Mouse (Mus musculus): ENCODE data around the gene Apof. TPM values are rescaled to one million over a fixed set of nuclear protein-coding genes. Genes with fewer than 3 reads are reported as not detected.
"Not testable (repeated sequence)": the region's sequence is repeated elsewhere in the genome, so short reads cannot be mapped to it uniquely, and the experiment has no call there.

The Apof gene
- polyA plus RNA-seq, 1 experiment: not detected

GRCm38 (mm10) chr10:128283604-128284579 lies 15.4 kb downstream of the Apof start:
- Histone ChIP-seq H3K4me3 (ENCODE audit: insufficient read depth, low read depth, low read length) (no peak overlapping the region), H3K27ac (ENCODE audit: insufficient read depth, low read depth, low read length) (no peak overlapping the region), H3K4me1 (ENCODE audit: control insufficient read depth, insufficient read depth, low read length) (0 out of 2 replicates have a peak, but pooled peaks cover 3% of the 10 kb centered on the region)
- WGBS: 60% methylated on average over 31 of the region's 31 CpGs
- TF ChIP-seq CTCF (IDR thresholded peaks at IDR 0.05; ENCODE audit: insufficient read depth, low read depth, low read length) (peak; percentile 43), POLR2A (IDR thresholded peaks at IDR 0.05; ENCODE audit: insufficient read depth, low read depth, low read length) (no peak)

- H3K4me1 ChIP-seq (ENCODE audit: control insufficient read depth, insufficient read depth, low read length); H3K4me3 ChIP-seq (ENCODE audit: insufficient read depth, low read depth, low read length); H3K27ac ChIP-seq (ENCODE audit: insufficient read depth, low read depth, low read length): not testable (repeated sequence)
- WGBS: 37% methylated on average over 1 of the region's 1 CpGs
These were observed 22.1 kb downstream of the Apof start for GRCm38 (mm10) chr10:128290594-128290993.

DNA sequence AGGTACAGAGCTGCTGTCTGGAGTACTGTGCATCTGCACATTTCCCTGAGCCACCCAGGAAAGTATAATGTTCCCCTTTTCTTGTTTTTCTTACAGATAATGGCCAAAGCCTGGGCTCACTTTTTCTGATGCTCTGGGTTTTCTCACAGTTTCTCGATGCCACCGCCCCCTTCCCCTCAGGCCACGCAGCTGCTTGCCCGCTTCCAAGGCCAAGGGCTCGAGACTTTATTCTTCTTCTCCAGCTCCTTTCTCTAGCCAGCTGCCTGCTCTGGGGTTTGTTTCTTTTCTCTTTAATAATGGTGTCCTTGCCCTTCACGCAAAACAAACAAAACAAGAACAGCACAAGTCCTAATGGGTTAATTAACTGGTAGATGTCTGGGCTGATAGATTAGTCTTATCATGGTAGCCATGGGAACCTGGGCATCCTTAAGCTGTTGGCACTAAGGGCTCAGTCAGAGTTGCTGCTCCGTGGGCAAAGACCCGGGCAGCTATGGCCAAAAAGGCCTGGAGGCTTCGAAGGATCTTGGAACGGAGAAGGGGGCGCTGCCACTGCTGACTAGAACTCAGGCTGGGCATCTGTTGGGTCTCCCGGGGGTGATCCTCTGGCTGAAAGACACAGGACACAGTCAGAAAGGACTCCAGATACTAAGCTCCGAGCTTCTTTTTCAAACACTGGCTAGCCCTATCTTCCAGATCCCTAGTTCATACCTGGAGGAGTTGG lies 28.1 kb downstream of the Apof start:
- no peak overlapping the region for H3K4me3 ChIP-seq (ENCODE audit: insufficient read depth, low read depth, low read length)
- peaks cover 3% of the 10 kb centered on the region; the same call in 1 of the 2 replicates for H3K4me1 ChIP-seq (ENCODE audit: control insufficient read depth, insufficient read depth, low read length)
- WGBS: 34% methylated on average over 13 of the region's 13 CpGs
- TF ChIP-seq CTCF (IDR thresholded peaks at IDR 0.05; ENCODE audit: insufficient read depth, low read depth, low read length) (no peak), POLR2A (IDR thresholded peaks at IDR 0.05; ENCODE audit: insufficient read depth, low read depth, low read length) (no peak)
- no peak overlapping the region for H3K27ac ChIP-seq (ENCODE audit: insufficient read depth, low read depth, low read length)

- WGBS: 73% methylated on average over 4 of the region's 4 CpGs
- no peak overlapping the region for H3K27ac ChIP-seq (ENCODE audit: insufficient read depth, low read depth, low read length)
These were observed 28.8 kb downstream of the Apof start for GRCm38 (mm10) chr10:128297221-128297620.

DNA sequence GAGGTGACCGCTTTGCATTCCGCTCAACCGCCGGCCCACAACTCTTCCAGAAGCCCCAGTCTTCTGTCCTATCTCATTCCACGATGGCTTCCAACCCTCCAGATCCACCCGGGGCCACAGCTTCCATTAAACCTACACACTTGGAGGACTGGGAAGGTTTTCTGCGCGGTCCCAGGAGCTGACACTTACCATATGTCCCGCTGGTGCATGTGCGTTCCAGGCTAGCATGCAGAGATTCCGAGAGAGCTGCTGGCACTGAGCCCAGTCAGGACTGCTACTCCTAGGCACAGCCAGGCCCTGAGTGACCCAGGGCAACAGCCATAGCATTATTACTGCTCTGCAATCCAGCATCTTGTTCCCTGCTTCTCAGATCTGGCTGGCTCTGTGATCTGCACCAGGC lies 29.2 kb downstream of the Apof start:
- H3K27ac ChIP-seq (ENCODE audit: insufficient read depth, low read depth, low read length): no peak overlapping the region
- H3K4me3 ChIP-seq (ENCODE audit: insufficient read depth, low read depth, low read length): no peak overlapping the region
- no peak for TF ChIP-seq POLR2A (IDR thresholded peaks at IDR 0.05; ENCODE audit: insufficient read depth, low read depth, low read length)
- H3K4me1 ChIP-seq (ENCODE audit: control insufficient read depth, insufficient read depth, low read length): peaks cover 3% of the 10 kb centered on the region; the same call in 1 of the 2 replicates
- 75% methylated on average over 11 of the region's 11 CpGs for WGBS

More at GRCm38 (mm10) chr10:128297221-128297620, 28.8 kb downstream of the Apof start:
- TF ChIP-seq CTCF (IDR thresholded peaks at IDR 0.05; ENCODE audit: insufficient read depth, low read depth, low read length) (no peak), POLR2A (IDR thresholded peaks at IDR 0.05; ENCODE audit: insufficient read depth, low read depth, low read length) (no peak)
- no peak overlapping the region for H3K4me3 ChIP-seq (ENCODE audit: insufficient read depth, low read depth, low read length)
- peaks cover 3% of the 10 kb centered on the region; the same call in 1 of the 2 replicates for H3K4me1 ChIP-seq (ENCODE audit: control insufficient read depth, insufficient read depth, low read length)

GRCm38 (mm10) chr10:128298243-128298642 lies 29.8 kb downstream of the Apof start:
- Histone ChIP-seq H3K4me3 (ENCODE audit: insufficient read depth, low read depth, low read length) (no peak overlapping the region), H3K27ac (ENCODE audit: insufficient read depth, low read depth, low read length) (no peak overlapping the region), H3K4me1 (ENCODE audit: control insufficient read depth, insufficient read depth, low read length) (peaks cover 3% of the 10 kb centered on the region; the same call in 1 of the 2 replicates)
- WGBS: 76% methylated on average over 6 of the region's 6 CpGs
- TF ChIP-seq CTCF (IDR thresholded peaks at IDR 0.05; ENCODE audit: insufficient read depth, low read depth, low read length) (no peak), POLR2A (IDR thresholded peaks at IDR 0.05; ENCODE audit: insufficient read depth, low read depth, low read length) (no peak)

DNA sequence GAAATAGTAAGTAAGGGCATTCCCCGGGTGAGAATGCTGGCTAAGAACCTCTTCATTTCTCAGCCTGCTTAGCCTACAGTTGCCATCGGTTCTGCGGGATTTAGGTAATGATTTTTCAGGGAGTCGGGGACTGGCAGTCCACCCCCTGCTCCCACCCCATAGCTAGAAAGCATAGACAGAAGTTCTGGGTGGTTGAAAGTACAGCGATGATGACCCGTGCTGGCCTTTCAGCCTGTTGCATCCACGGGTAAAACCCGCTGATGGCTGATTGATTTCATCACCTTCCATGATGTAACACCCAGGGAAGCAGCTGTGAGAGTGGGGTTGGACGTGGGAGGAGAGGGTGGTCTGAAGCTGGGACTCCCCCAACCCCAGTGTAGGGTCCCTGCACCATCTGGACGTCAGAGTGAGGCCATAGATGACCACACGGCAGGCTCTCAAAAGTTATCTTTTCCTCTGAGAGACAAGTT lies 30.3 kb downstream of the Apof start, which contains the start of gene Il23a:
TSS of gene Il23a (minus strand) at position 51 of the 470 bp plus-strand sequence.
- WGBS: 83% methylated on average over 11 of the region's 11 CpGs
- Histone ChIP-seq H3K4me1 (ENCODE audit: control insufficient read depth, insufficient read depth, low read length) (peaks cover 3% of the 10 kb centered on the region; the same call in 1 of the 2 replicates), H3K4me3 (ENCODE audit: insufficient read depth, low read depth, low read length) (no peak within 1 kb of the TSS), H3K27ac (ENCODE audit: insufficient read depth, low read depth, low read length) (no peak within 1 kb of the TSS)
- TF ChIP-seq POLR2A (IDR thresholded peaks at IDR 0.05; ENCODE audit: insufficient read depth, low read depth, low read length) (no peak), CTCF (IDR thresholded peaks at IDR 0.05; ENCODE audit: insufficient read depth, low read depth, low read length) (no peak)

- peaks cover 9% of the 10 kb centered on the region for H3K4me1 ChIP-seq (ENCODE audit: control insufficient read depth, insufficient read depth, low read length)
- H3K4me3 ChIP-seq (ENCODE audit: insufficient read depth, low read depth, low read length): peak overlapping the region; percentile 76
- peak overlapping the region; percentile 96 for H3K27ac ChIP-seq (ENCODE audit: insufficient read depth, low read depth, low read length)
- no peak for TF ChIP-seq CTCF (IDR thresholded peaks at IDR 0.05; ENCODE audit: insufficient read depth, low read depth, low read length)
- WGBS: 28% methylated on average over 3 of the region's 3 CpGs
These were observed 33.9 kb downstream of the Apof start for GRCm38 (mm10) chr10:128302357-128302756.

DNA sequence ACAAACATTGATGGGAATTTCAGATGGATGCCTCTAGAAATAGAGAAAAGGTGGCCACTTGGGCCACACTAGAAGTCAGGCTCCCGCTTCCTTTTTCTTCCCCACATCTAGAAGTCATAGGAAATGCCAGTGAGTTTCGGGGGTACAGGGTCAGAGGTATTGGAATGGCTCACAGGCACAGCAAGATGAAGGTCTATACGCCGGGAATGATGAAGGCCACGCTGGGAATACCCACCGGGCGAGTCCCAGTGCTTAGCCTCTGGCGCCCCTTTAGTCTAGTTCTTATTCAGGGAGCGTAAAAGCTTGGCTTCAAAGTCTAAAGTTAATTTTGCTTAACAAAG lies 34.3 kb downstream of the Apof start:
- WGBS: under 1% methylated on average over 9 of the region's 9 CpGs
- Histone ChIP-seq H3K27ac (ENCODE audit: insufficient read depth, low read depth, low read length) (peak overlapping the region; percentile 96), H3K4me3 (ENCODE audit: insufficient read depth, low read depth, low read length) (peak overlapping the region; percentile 76), H3K4me1 (ENCODE audit: control insufficient read depth, insufficient read depth, low read length) (peaks cover 9% of the 10 kb centered on the region)
- TF ChIP-seq CTCF (IDR thresholded peaks at IDR 0.05; ENCODE audit: insufficient read depth, low read depth, low read length) (no peak), POLR2A (IDR thresholded peaks at IDR 0.05; ENCODE audit: insufficient read depth, low read depth, low read length) (no peak)
